Mouse (Mus musculus): ENCODE data around the gene Tnfsfm13. TPM values are rescaled to one million over a fixed set of nuclear protein-coding genes. Genes with fewer than 3 reads are reported as not detected.

The Tnfsfm13 gene
- polyA plus RNA-seq, 1 experiment from 2014 or later = 1.1 TPM

- peaks cover 3% of the 10 kb centered on the region; the same call in 1 of the 2 replicates for H3K4me1 ChIP-seq (replicated peaks; ENCODE audit: control insufficient read depth, insufficient read depth, low read length)
- no peak for DNase-seq (ENCODE audit: low spot score)
- no peaks in the 10 kb centered on the region for H3K9me3 ChIP-seq (ENCODE audit: control insufficient read depth, low read length)
- no peak within 1 kb of the TSS for H3K27ac ChIP-seq (ENCODE audit: low read depth, low read length)
- 68% methylated on average over 10 of the region's 10 CpGs for WGBS
- H3K4me3 ChIP-seq (ENCODE audit: low read depth, low read length) = no peak within 1 kb of the TSS
- no peak within 1 kb of the TSS; the same call in 1 of the 2 replicates for H3K9ac ChIP-seq (ENCODE audit: low read depth, low read length)
- no peak for ATAC-seq (ENCODE audit: low FRiP score)
- H3K36me3 ChIP-seq (ENCODE audit: control insufficient read depth, insufficient read depth, low read length) = no peaks in the 10 kb centered on the region
- H3K4me2 ChIP-seq (replicated peaks; ENCODE audit: low read depth, low read length) = no peak within 1 kb of the TSS
- no peaks in the 10 kb centered on the region for H3K27me3 ChIP-seq (ENCODE audit: control insufficient read depth, insufficient read depth, low read length)
These were observed 10.3 kb downstream of the Tnfsfm13 start, which contains the start of gene Tnfsf13 for GRCm38 (mm10) chr11:69685526-69686148. TSS of gene Tnfsf13 (minus strand) at chr11:69685784.

GRCm38 (mm10) chr11:69684936-69685335 is 11.0 kb downstream of the Tnfsfm13 start:
- H3K4me2 ChIP-seq (replicated peaks; ENCODE audit: low read depth, low read length) = no peak overlapping the region
- ATAC-seq (ENCODE audit: low FRiP score) = no peak
- H3K27ac ChIP-seq (ENCODE audit: low read depth, low read length) = no peak overlapping the region
- H3K4me3 ChIP-seq (ENCODE audit: low read depth, low read length) = no peak overlapping the region
- no peaks in the 10 kb centered on the region for H3K27me3 ChIP-seq (ENCODE audit: control insufficient read depth, insufficient read depth, low read length)
- H3K9me3 ChIP-seq (ENCODE audit: control insufficient read depth, low read length) = no peaks in the 10 kb centered on the region
- DNase-seq (ENCODE audit: low spot score) = no peak
- no peak overlapping the region for H3K9ac ChIP-seq (ENCODE audit: low read depth, low read length)
- peaks cover 5% of the 10 kb centered on the region; the same call in 1 of the 2 replicates for H3K4me1 ChIP-seq (replicated peaks; ENCODE audit: control insufficient read depth, insufficient read depth, low read length)
- 78% methylated on average over 6 of the region's 6 CpGs for WGBS
- H3K36me3 ChIP-seq (ENCODE audit: control insufficient read depth, insufficient read depth, low read length) = no peaks in the 10 kb centered on the region

- Histone ChIP-seq H3K9me3 (ENCODE audit: control insufficient read depth, low read length) (no peaks in the 10 kb centered on the region), H3K36me3 (ENCODE audit: control insufficient read depth, insufficient read depth, low read length) (no peaks in the 10 kb centered on the region), H3K4me2 (replicated peaks; ENCODE audit: low read depth, low read length) (no peak overlapping the region), H3K27ac (ENCODE audit: low read depth, low read length) (no peak overlapping the region), H3K4me1 (replicated peaks; ENCODE audit: control insufficient read depth, insufficient read depth, low read length) (peaks cover 5% of the 10 kb centered on the region; the same call in 1 of the 2 replicates), H3K4me3 (ENCODE audit: low read depth, low read length) (no peak overlapping the region), H3K27me3 (ENCODE audit: control insufficient read depth, insufficient read depth, low read length) (no peaks in the 10 kb centered on the region), H3K9ac (ENCODE audit: low read depth, low read length) (no peak overlapping the region; the same call in 1 of the 2 replicates)
- DNase-seq (ENCODE audit: low spot score) = no peak
- WGBS = 89% methylated on average over 12 of the region's 12 CpGs
- ATAC-seq (ENCODE audit: low FRiP score) = no peak
These were observed 11.7 kb downstream of the Tnfsfm13 start for GRCm38 (mm10) chr11:69684128-69684745.

- Histone ChIP-seq H3K27ac (ENCODE audit: low read depth, low read length) (no peak overlapping the region), H3K36me3 (ENCODE audit: control insufficient read depth, insufficient read depth, low read length) (no peaks in the 10 kb centered on the region), H3K9me3 (ENCODE audit: control insufficient read depth, low read length) (no peaks in the 10 kb centered on the region), H3K9ac (ENCODE audit: low read depth, low read length) (no peak overlapping the region; the same call in 1 of the 2 replicates), H3K4me3 (ENCODE audit: low read depth, low read length) (no peak overlapping the region), H3K4me1 (replicated peaks; ENCODE audit: control insufficient read depth, insufficient read depth, low read length) (peaks cover 5% of the 10 kb centered on the region; the same call in 1 of the 2 replicates), H3K27me3 (ENCODE audit: control insufficient read depth, insufficient read depth, low read length) (no peaks in the 10 kb centered on the region), H3K4me2 (replicated peaks; ENCODE audit: low read depth, low read length) (no peak overlapping the region)
- WGBS = 79% methylated on average over 7 of the region's 7 CpGs
- no peak for ATAC-seq (ENCODE audit: low FRiP score)
- DNase-seq (ENCODE audit: low spot score) = no peak
These were observed 12.3 kb downstream of the Tnfsfm13 start for GRCm38 (mm10) chr11:69683576-69683975.

GRCm38 (mm10) chr11:69682840-69683533 is 12.9 kb downstream of the Tnfsfm13 start:
- Histone ChIP-seq H3K4me1 (replicated peaks; ENCODE audit: control insufficient read depth, insufficient read depth, low read length) (peaks cover 5% of the 10 kb centered on the region; the same call in 1 of the 2 replicates), H3K4me2 (replicated peaks; ENCODE audit: low read depth, low read length) (no peak overlapping the region), H3K9me3 (ENCODE audit: control insufficient read depth, low read length) (no peaks in the 10 kb centered on the region), H3K4me3 (ENCODE audit: low read depth, low read length) (0 out of 2 replicates have a peak overlapping the region, but pooled peaks have one; percentile 73), H3K9ac (ENCODE audit: low read depth, low read length) (no peak overlapping the region; the same call in 1 of the 2 replicates), H3K27me3 (ENCODE audit: control insufficient read depth, insufficient read depth, low read length) (no peaks in the 10 kb centered on the region), H3K36me3 (ENCODE audit: control insufficient read depth, insufficient read depth, low read length) (no peaks in the 10 kb centered on the region), H3K27ac (ENCODE audit: low read depth, low read length) (no peak overlapping the region)
- DNase-seq (ENCODE audit: low spot score) (peak; percentile 95), ATAC-seq (ENCODE audit: low FRiP score) (peak; percentile 34; the same call in 1 of the 2 replicates)
- WGBS = 24% methylated on average over 12 of the region's 12 CpGs

- ATAC-seq (ENCODE audit: low FRiP score) (peak; percentile 42; the same call in 1 of the 2 replicates), DNase-seq (ENCODE audit: low spot score) (no peak)
- Histone ChIP-seq H3K4me1 (replicated peaks; ENCODE audit: control insufficient read depth, insufficient read depth, low read length) (peaks cover 5% of the 10 kb centered on the region; the same call in 1 of the 2 replicates), H3K27ac (ENCODE audit: low read depth, low read length) (peak overlapping the region; percentile 83), H3K9ac (ENCODE audit: low read depth, low read length) (peak overlapping the region; percentile 82), H3K36me3 (ENCODE audit: control insufficient read depth, insufficient read depth, low read length) (no peaks in the 10 kb centered on the region), H3K4me3 (ENCODE audit: low read depth, low read length) (peak overlapping the region; percentile 73), H3K27me3 (ENCODE audit: control insufficient read depth, insufficient read depth, low read length) (no peaks in the 10 kb centered on the region), H3K4me2 (replicated peaks; ENCODE audit: low read depth, low read length) (peak overlapping the region; percentile 74), H3K9me3 (ENCODE audit: control insufficient read depth, low read length) (no peaks in the 10 kb centered on the region)
- 27% methylated on average over 24 of the region's 24 CpGs for WGBS
These were observed 13.6 kb downstream of the Tnfsfm13 start for GRCm38 (mm10) chr11:69682209-69682839.

GRCm38 (mm10) chr11:69681314-69682208 is 14.3 kb downstream of the Tnfsfm13 start, which contains the start of gene Senp3:
TSS of gene Senp3 (minus strand) at chr11:69682084.
- Histone ChIP-seq H3K4me2 (replicated peaks; ENCODE audit: low read depth, low read length) (peak within 1 kb of the TSS; percentile 90), H3K4me3 (ENCODE audit: low read depth, low read length) (peak within 1 kb of the TSS; percentile 73), H3K27me3 (ENCODE audit: control insufficient read depth, insufficient read depth, low read length) (no peaks in the 10 kb centered on the region), H3K27ac (ENCODE audit: low read depth, low read length) (peak within 1 kb of the TSS; percentile 83), H3K9me3 (ENCODE audit: control insufficient read depth, low read length) (no peaks in the 10 kb centered on the region), H3K36me3 (ENCODE audit: control insufficient read depth, insufficient read depth, low read length) (peaks cover 2% of the 10 kb centered on the region; the same call in 1 of the 2 replicates), H3K4me1 (replicated peaks; ENCODE audit: control insufficient read depth, insufficient read depth, low read length) (peaks cover 5% of the 10 kb centered on the region; the same call in 1 of the 2 replicates), H3K9ac (ENCODE audit: low read depth, low read length) (peak within 1 kb of the TSS; percentile 82)
- DNase-seq (ENCODE audit: low spot score) (peak; percentile 97), ATAC-seq (ENCODE audit: low FRiP score) (peak; percentile 95)
- under 1% methylated on average over 70 of the region's 80 CpGs for WGBS

Data from hindbrain, embryonic 11.5 days (tissue).